Mouse (Mus musculus): ENCODE data around the gene Rft1. TPM values are rescaled to one million over a fixed set of nuclear protein-coding genes. Genes with fewer than 3 reads are reported as not detected.
A peak's percentile ranks its signal among the peaks of the same experiment; 100 is the strongest.

Rft1 gene
- polyA plus RNA-seq, 1 experiment from 2014 or later = 4.1 TPM

- Histone ChIP-seq H3K9me3 (replicated peaks; ENCODE audit: control insufficient read depth, low read length) (no peaks in the 10 kb centered on the region), H3K4me1 (ENCODE audit: control insufficient read depth, low read depth, low read length) (peaks cover 5% of the 10 kb centered on the region), H3K4me2 (ENCODE audit: low read depth, low read length) (no peak overlapping the region), H3K9ac (ENCODE audit: low read depth, low read length) (no peak overlapping the region), H3K4me3 (ENCODE audit: low read depth, low read length) (no peak overlapping the region), H3K36me3 (ENCODE audit: control insufficient read depth, insufficient read depth) (no peaks in the 10 kb centered on the region), H3K27ac (ENCODE audit: low read length) (no peak overlapping the region), H3K27me3 (ENCODE audit: control insufficient read depth, insufficient read depth, low read depth, low read length) (no peaks in the 10 kb centered on the region)
- WGBS (ENCODE audit: insufficient replicate concordance) = 59% methylated on average over 8 of the region's 8 CpGs
- ATAC-seq (ENCODE audit: low read depth) = no peak
Observed at GRCm38 (mm10) chr14:30649745-30650144, 4.4 kb upstream of the Rft1 start.

GRCm38 (mm10) chr14:30650969-30651368, 3.2 kb upstream of the Rft1 start:
- Histone ChIP-seq H3K4me3 (ENCODE audit: low read depth, low read length) (no peak overlapping the region), H3K27ac (ENCODE audit: low read length) (no peak overlapping the region), H3K9ac (ENCODE audit: low read depth, low read length) (no peak overlapping the region), H3K4me1 (ENCODE audit: control insufficient read depth, low read depth, low read length) (peaks cover 9% of the 10 kb centered on the region), H3K36me3 (ENCODE audit: control insufficient read depth, insufficient read depth) (no peaks in the 10 kb centered on the region), H3K27me3 (ENCODE audit: control insufficient read depth, insufficient read depth, low read depth, low read length) (no peaks in the 10 kb centered on the region), H3K9me3 (replicated peaks; ENCODE audit: control insufficient read depth, low read length) (no peaks in the 10 kb centered on the region), H3K4me2 (ENCODE audit: low read depth, low read length) (no peak overlapping the region)
- 28% methylated on average over 4 of the region's 4 CpGs for WGBS (ENCODE audit: insufficient replicate concordance)
- ATAC-seq (ENCODE audit: low read depth) = no peak

- Histone ChIP-seq H3K4me3 (ENCODE audit: low read depth, low read length) (peak overlapping the region; percentile 96), H3K9me3 (replicated peaks; ENCODE audit: control insufficient read depth, low read length) (no peaks in the 10 kb centered on the region), H3K36me3 (ENCODE audit: control insufficient read depth, insufficient read depth) (no peaks in the 10 kb centered on the region), H3K4me2 (ENCODE audit: low read depth, low read length) (peak overlapping the region; percentile 79), H3K27ac (ENCODE audit: low read length) (peak overlapping the region; percentile 84), H3K27me3 (ENCODE audit: control insufficient read depth, insufficient read depth, low read depth, low read length) (no peaks in the 10 kb centered on the region), H3K9ac (ENCODE audit: low read depth, low read length) (peak overlapping the region; percentile 99), H3K4me1 (ENCODE audit: control insufficient read depth, low read depth, low read length) (peaks cover 9% of the 10 kb centered on the region)
- WGBS (ENCODE audit: insufficient replicate concordance) = 29% methylated on average over 4 of the region's 4 CpGs
- no peak for ATAC-seq (ENCODE audit: low read depth)
Observed at GRCm38 (mm10) chr14:30654691-30655228, 600 bp downstream of the Rft1 start.

DNA sequence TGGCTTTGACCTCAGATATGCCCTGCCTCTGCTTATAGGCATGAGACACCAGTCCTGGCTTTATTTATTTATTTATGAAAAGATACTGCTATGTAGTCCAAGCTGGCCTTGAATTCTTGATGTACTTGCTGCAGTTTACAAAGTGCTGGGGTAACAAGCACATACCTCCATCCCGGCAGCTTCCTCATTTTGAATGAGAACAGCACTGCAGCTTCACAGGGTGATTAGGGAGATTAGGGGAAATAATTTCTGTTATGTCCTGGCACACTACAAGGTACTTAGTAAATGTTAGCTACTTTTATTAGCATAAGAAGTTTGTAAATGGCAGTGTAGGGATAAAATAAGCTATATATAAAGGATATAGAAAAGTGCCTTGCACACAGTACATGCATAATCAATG, 1.4 kb downstream of the Rft1 start:
- Histone ChIP-seq H3K4me1 (ENCODE audit: control insufficient read depth, low read depth, low read length) (peaks cover 9% of the 10 kb centered on the region), H3K27me3 (ENCODE audit: control insufficient read depth, insufficient read depth, low read depth, low read length) (no peaks in the 10 kb centered on the region), H3K4me2 (ENCODE audit: low read depth, low read length) (no peak overlapping the region), H3K36me3 (ENCODE audit: control insufficient read depth, insufficient read depth) (no peaks in the 10 kb centered on the region), H3K4me3 (ENCODE audit: low read depth, low read length) (no peak overlapping the region), H3K9me3 (replicated peaks; ENCODE audit: control insufficient read depth, low read length) (no peaks in the 10 kb centered on the region), H3K27ac (ENCODE audit: low read length) (no peak overlapping the region), H3K9ac (ENCODE audit: low read depth, low read length) (no peak overlapping the region)
- no peak for ATAC-seq (ENCODE audit: low read depth)
- 54% methylated on average over 1 of the region's 1 CpGs for WGBS (ENCODE audit: insufficient replicate concordance)

GRCm38 (mm10) chr14:30666061-30666460, 11.9 kb downstream of the Rft1 start:
- Histone ChIP-seq H3K4me3 (ENCODE audit: low read depth, low read length) (no peak overlapping the region), H3K4me1 (ENCODE audit: control insufficient read depth, low read depth, low read length) (no peaks in the 10 kb centered on the region), H3K27ac (ENCODE audit: low read length) (no peak overlapping the region), H3K9ac (ENCODE audit: low read depth, low read length) (no peak overlapping the region), H3K9me3 (replicated peaks; ENCODE audit: control insufficient read depth, low read length) (no peaks in the 10 kb centered on the region), H3K36me3 (ENCODE audit: control insufficient read depth, insufficient read depth) (peaks cover 11% of the 10 kb centered on the region), H3K27me3 (ENCODE audit: control insufficient read depth, insufficient read depth, low read depth, low read length) (no peaks in the 10 kb centered on the region), H3K4me2 (ENCODE audit: low read depth, low read length) (no peak overlapping the region)
- ATAC-seq (ENCODE audit: low read depth) = no peak
- 73% methylated on average over 3 of the region's 3 CpGs for WGBS (ENCODE audit: insufficient replicate concordance)

GRCm38 (mm10) chr14:30666604-30667003, 12.4 kb downstream of the Rft1 start:
- no peak for ATAC-seq (ENCODE audit: low read depth)
- no peak overlapping the region for H3K27ac ChIP-seq (ENCODE audit: low read length)
- 73% methylated on average over 4 of the region's 4 CpGs for WGBS (ENCODE audit: insufficient replicate concordance)
- H3K4me3 ChIP-seq (ENCODE audit: low read depth, low read length) = no peak overlapping the region
- H3K4me2 ChIP-seq (ENCODE audit: low read depth, low read length) = no peak overlapping the region
- no peak overlapping the region for H3K9ac ChIP-seq (ENCODE audit: low read depth, low read length)
- H3K36me3 ChIP-seq (ENCODE audit: control insufficient read depth, insufficient read depth) = peaks cover 11% of the 10 kb centered on the region; the same call in 1 of the 2 replicates
- no peaks in the 10 kb centered on the region for H3K9me3 ChIP-seq (replicated peaks; ENCODE audit: control insufficient read depth, low read length)
- H3K27me3 ChIP-seq (ENCODE audit: control insufficient read depth, insufficient read depth, low read depth, low read length) = no peaks in the 10 kb centered on the region
- H3K4me1 ChIP-seq (ENCODE audit: control insufficient read depth, low read depth, low read length) = no peaks in the 10 kb centered on the region

- Histone ChIP-seq H3K27ac (ENCODE audit: low read length) (no peak overlapping the region), H3K9me3 (replicated peaks; ENCODE audit: control insufficient read depth, low read length) (no peaks in the 10 kb centered on the region), H3K9ac (ENCODE audit: low read depth, low read length) (no peak overlapping the region), H3K4me3 (ENCODE audit: low read depth, low read length) (no peak overlapping the region), H3K27me3 (ENCODE audit: control insufficient read depth, insufficient read depth, low read depth, low read length) (no peaks in the 10 kb centered on the region), H3K4me2 (ENCODE audit: low read depth, low read length) (no peak overlapping the region), H3K36me3 (ENCODE audit: control insufficient read depth, insufficient read depth) (0 out of 2 replicates have a peak, but pooled peaks cover 5% of the 10 kb centered on the region), H3K4me1 (ENCODE audit: control insufficient read depth, low read depth, low read length) (peaks cover 5% of the 10 kb centered on the region; the same call in 1 of the 2 replicates)
- no peak for ATAC-seq (ENCODE audit: low read depth)
- WGBS (ENCODE audit: insufficient replicate concordance) = 76% methylated on average over 6 of the region's 6 CpGs
Observed at GRCm38 (mm10) chr14:30670161-30670560, 16.0 kb downstream of the Rft1 start.

DNA sequence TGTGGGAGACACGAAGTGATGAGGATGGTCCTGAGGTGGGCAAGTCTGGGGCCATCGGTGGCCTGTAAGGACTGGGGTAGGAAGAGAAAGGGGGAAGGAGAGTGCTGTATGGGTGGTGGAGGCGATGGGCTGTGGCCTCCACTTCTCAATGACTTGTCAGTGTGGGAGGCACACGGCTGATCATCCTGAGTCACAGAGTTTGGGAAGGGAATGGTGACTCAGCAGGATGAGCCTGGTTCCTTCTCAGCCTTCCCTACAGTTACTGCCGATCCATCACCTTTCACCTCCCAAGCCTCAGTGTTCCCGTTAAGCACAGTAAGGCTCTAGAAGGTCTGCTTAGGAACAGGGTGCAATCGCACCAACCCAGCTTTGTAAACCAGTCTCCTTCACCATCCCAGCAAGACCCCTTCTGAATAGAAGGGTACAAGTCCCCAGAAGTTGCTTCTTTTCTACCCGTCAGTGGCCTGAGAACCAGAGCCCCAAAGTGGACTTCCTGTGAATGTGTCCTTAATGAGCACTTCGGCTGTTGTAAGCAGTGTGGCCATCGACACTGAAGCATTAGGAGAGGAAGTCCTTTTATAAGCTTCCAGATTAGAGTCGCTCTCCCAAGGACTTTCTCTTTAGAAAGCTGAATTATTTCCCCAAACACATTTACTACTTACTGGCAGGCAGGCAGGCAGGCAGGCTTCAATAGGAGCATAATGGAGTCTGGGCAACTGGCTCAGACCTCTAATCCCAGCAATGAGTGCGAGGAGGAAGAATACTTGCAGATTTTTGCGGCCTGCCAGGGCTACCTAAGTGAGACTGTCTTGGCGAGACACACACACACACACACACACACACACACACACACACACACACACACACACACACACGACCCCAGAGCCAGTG, 17.2 kb downstream of the Rft1 start:
- no peaks in the 10 kb centered on the region for H3K9me3 ChIP-seq (replicated peaks; ENCODE audit: control insufficient read depth, low read length)
- H3K4me3 ChIP-seq (ENCODE audit: low read depth, low read length) = no peak overlapping the region
- H3K9ac ChIP-seq (ENCODE audit: low read depth, low read length) = no peak overlapping the region
- H3K27ac ChIP-seq (ENCODE audit: low read length) = 0 out of 2 replicates have a peak overlapping the region, but pooled peaks have one; percentile 7
- WGBS (ENCODE audit: insufficient replicate concordance) = 61% methylated on average over 15 of the region's 15 CpGs
- no peak overlapping the region for H3K4me2 ChIP-seq (ENCODE audit: low read depth, low read length)
- H3K36me3 ChIP-seq (ENCODE audit: control insufficient read depth, insufficient read depth) = 0 out of 2 replicates have a peak, but pooled peaks cover 5% of the 10 kb centered on the region
- H3K27me3 ChIP-seq (ENCODE audit: control insufficient read depth, insufficient read depth, low read depth, low read length) = no peaks in the 10 kb centered on the region
- peaks cover 5% of the 10 kb centered on the region; the same call in 1 of the 2 replicates for H3K4me1 ChIP-seq (ENCODE audit: control insufficient read depth, low read depth, low read length)
- ATAC-seq (ENCODE audit: low read depth) = 0 out of 2 replicates have a peak, but pooled peaks have one; percentile 19

- H3K9me3 ChIP-seq (replicated peaks; ENCODE audit: control insufficient read depth, low read length) = no peaks in the 10 kb centered on the region
- no peak overlapping the region for H3K27ac ChIP-seq (ENCODE audit: low read length)
- 9% methylated on average over 3 of the region's 3 CpGs for WGBS (ENCODE audit: insufficient replicate concordance)
- H3K36me3 ChIP-seq (ENCODE audit: control insufficient read depth, insufficient read depth) = 0 out of 2 replicates have a peak, but pooled peaks cover 5% of the 10 kb centered on the region
- H3K4me1 ChIP-seq (ENCODE audit: control insufficient read depth, low read depth, low read length) = peaks cover 5% of the 10 kb centered on the region; the same call in 1 of the 2 replicates
- no peak overlapping the region for H3K9ac ChIP-seq (ENCODE audit: low read depth, low read length)
- peak; percentile 68 for ATAC-seq (ENCODE audit: low read depth)
- H3K4me3 ChIP-seq (ENCODE audit: low read depth, low read length) = no peak overlapping the region
- H3K4me2 ChIP-seq (ENCODE audit: low read depth, low read length) = no peak overlapping the region
- no peaks in the 10 kb centered on the region for H3K27me3 ChIP-seq (ENCODE audit: control insufficient read depth, insufficient read depth, low read depth, low read length)
Observed at GRCm38 (mm10) chr14:30671986-30672312, 17.8 kb downstream of the Rft1 start.
